Mouse (Mus musculus) lung, embryonic 16.5 days (tissue): ENCODE data around the gene Gm10065. TPM values are rescaled to one million over a fixed set of nuclear protein-coding genes. Genes with fewer than 3 reads are reported as not detected.
"Not testable (repeated sequence)": the region's sequence is repeated elsewhere in the genome, so short reads cannot be mapped to it uniquely, and the experiment has no call there.

Experiments used
- ATAC-seq: fragments of 200-750 bp; cut with Nextera tagmentation; 2 replicates; pipeline ENCODE4 v1.8.0; 2017; ENCODE audit warnings: low read depth, mild to moderate bottlenecking, moderate library complexity
- H3K27ac ChIP-seq: fragments of 300-500 bp; sonication (generic); 2 replicates; pipeline ENCODE4 v1.5.1; 2014; ENCODE audit warnings: mild to moderate bottlenecking, control low read depth, low read length
- H3K27me3 ChIP-seq: fragments of 300-500 bp; sonication (generic); 2 replicates; pipeline ENCODE4 v1.6.1; 2014; ENCODE audit warnings: low read depth, low read length, mixed read lengths; ENCODE audit not compliant: control insufficient read depth, insufficient read depth
- H3K36me3 ChIP-seq: fragments of 300-500 bp; sonication (generic); 2 replicates; pipeline ENCODE4 v1.6.1; 2014; ENCODE audit warnings: low read length; ENCODE audit not compliant: control insufficient read depth, insufficient read depth
- H3K4me1 ChIP-seq: fragments of 300-500 bp; sonication (generic); replicated peaks from 2 replicates; pipeline ENCODE4 v1.6.1; 2014; ENCODE audit warnings: low read length, mixed read lengths; ENCODE audit not compliant: control insufficient read depth, insufficient read depth
- H3K4me2 ChIP-seq: fragments of 300-500 bp; sonication (generic); 2 replicates; pipeline ENCODE4 v1.6.1; 2014; ENCODE audit warnings: low read depth, low read length, control low read depth
- H3K4me3 ChIP-seq: fragments of 300-500 bp; sonication (generic); 2 replicates; pipeline ENCODE4 v1.5.1; 2014; ENCODE audit warnings: mild to moderate bottlenecking, low read length, control low read depth
- H3K9ac ChIP-seq: fragments of 300-500 bp; sonication (generic); 2 replicates; pipeline ENCODE4 v1.6.1; 2014; ENCODE audit warnings: low read length, control low read depth
- H3K9me3 ChIP-seq: fragments of 300-500 bp; sonication (generic); 2 replicates; pipeline ENCODE4 v1.6.1; 2016; ENCODE audit warnings: low read length; ENCODE audit not compliant: control insufficient read depth
- WGBS: fragments of 180-500 bp; shearing (Covaris S2); extraction: QIAGEN DNeasy Blood & Tissue Kit; methylation state at CpG from one replicate; pipeline ENCODE4 v1.1.7; 2014; 5-methylcytosine and 5-hydroxymethylcytosine counted together
- polyA plus RNA-seq: library from polyadenylated mRNA; unstranded; fragments of >200 nt; fragmentation: Nextera tagmentation; extraction: Ambion mirVana; gene quantifications from 2 replicates; pipeline ENCODE4 v1.2.1, GENCODE M21; 2015

The Gm10065 gene
- not detected in 2 replicates for polyA plus RNA-seq

DNA sequence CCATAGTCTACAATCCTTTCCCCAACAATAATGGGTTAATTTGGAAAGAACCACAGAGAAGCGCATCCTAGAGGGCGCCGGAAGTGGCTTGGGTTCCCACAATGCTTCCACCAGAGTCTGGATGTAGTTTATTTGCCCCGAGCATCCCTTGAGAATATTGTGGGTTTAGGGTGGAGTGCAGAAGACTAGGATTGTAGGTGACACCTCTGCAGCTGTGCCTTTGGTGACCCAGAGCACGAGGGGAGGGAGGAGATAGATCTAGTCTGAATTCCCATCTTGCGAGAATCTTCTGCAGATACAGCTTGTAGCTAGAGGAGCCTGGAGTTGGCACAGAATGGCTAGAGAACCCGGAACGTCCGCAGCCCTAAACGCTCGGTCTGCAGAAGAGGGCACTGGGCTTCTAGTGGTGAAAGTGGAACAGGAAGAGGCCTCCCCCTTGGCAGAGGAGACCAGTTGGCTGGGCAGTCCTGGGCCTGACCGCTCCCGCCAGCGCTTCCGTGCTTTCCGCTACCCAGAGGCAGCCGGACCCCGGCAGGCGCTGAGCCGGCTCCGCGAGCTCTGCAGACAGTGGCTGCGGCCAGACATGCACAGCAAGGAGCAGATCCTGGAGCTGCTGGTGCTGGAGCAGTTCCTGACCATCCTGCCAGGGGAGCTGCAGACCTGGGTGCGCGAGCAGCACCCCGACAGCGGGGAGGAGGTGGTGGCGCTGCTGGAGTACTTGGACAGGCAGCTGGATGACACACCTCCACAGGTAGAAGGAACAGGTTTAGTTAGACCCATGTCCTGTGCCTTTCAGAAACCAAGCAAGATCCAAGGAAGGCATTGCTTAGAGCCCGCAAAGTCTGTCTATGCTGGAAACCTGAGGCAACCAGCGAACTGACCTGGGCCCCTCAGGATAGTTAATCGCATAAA is at the start of gene Gm10065, which contains the start of gene Zkscan4:
TSS of gene Gm10065 (minus strand) at position 683 of the 912 bp plus-strand sequence.
TSS of gene Zkscan4 (plus strand) at position 149 of the 912 bp plus-strand sequence.
- ATAC-seq, result peak; percentile 93

GRCm38 (mm10) chr13:21506221-21506649 is 27.0 kb upstream of the Gm10065 start:
- Histone ChIP-seq H3K4me2 (peak overlapping the region; percentile 63), H3K9me3 (no peaks in the 10 kb centered on the region), H3K27ac (peak overlapping the region; percentile 77), H3K4me3 (peak overlapping the region; percentile 61), H3K36me3 (no peaks in the 10 kb centered on the region), H3K4me1 (no peaks in the 10 kb centered on the region; the same call in 1 of the 2 replicates), H3K9ac (peak overlapping the region; percentile 71), H3K27me3 (no peaks in the 10 kb centered on the region)
- ATAC-seq, result peak; percentile 100
- WGBS, result under 1% methylated on average over 21 of the region's 21 CpGs

More for the DNA sequence above, at the start of gene Gm10065, which contains the start of gene Zkscan4:
- H3K4me1 ChIP-seq, H3K36me3 ChIP-seq, H3K9me3 ChIP-seq, H3K27me3 ChIP-seq: not testable (repeated sequence)
- Histone ChIP-seq H3K27ac (peak within 1 kb of the TSS; percentile 88), H3K9ac (peak within 1 kb of the TSS; percentile 72), H3K4me2 (peak within 1 kb of the TSS; percentile 82), H3K4me3 (peak within 1 kb of the TSS; percentile 67)
- 2% methylated on average over 29 of the region's 31 CpGs for WGBS

GRCm38 (mm10) chr13:21502296-21502695 is 23.1 kb upstream of the Gm10065 start:
- H3K27ac ChIP-seq, result no peak overlapping the region
- ATAC-seq, result no peak
- no peaks in the 10 kb centered on the region for H3K27me3 ChIP-seq
- H3K36me3 ChIP-seq, result no peaks in the 10 kb centered on the region
- no peak overlapping the region for H3K9ac ChIP-seq
- H3K4me3 ChIP-seq, result no peak overlapping the region
- WGBS, result 80% methylated on average over 5 of the region's 5 CpGs
- H3K4me1 ChIP-seq, result no peaks in the 10 kb centered on the region; the same call in 1 of the 2 replicates
- no peaks in the 10 kb centered on the region for H3K9me3 ChIP-seq
- no peak overlapping the region for H3K4me2 ChIP-seq

GRCm38 (mm10) chr13:21501182-21501581 is 21.9 kb upstream of the Gm10065 start, which contains the start of gene Gm11273:
Gene Gm11273, minus strand, starts transcription at chr13:21501418.
- H3K4me1 ChIP-seq, H3K4me3 ChIP-seq, H3K9me3 ChIP-seq, H3K4me2 ChIP-seq, H3K27me3 ChIP-seq, ATAC-seq, H3K9ac ChIP-seq, H3K36me3 ChIP-seq, H3K27ac ChIP-seq: not testable (repeated sequence)
- 92% methylated on average over 17 of the region's 17 CpGs for WGBS

- 93% methylated on average over 21 of the region's 21 CpGs for WGBS
- H3K4me3 ChIP-seq, result no peak within 1 kb of the TSS
- no peak within 1 kb of the TSS for H3K9ac ChIP-seq
- no peaks in the 10 kb centered on the region for H3K4me1 ChIP-seq
- H3K36me3 ChIP-seq, result no peaks in the 10 kb centered on the region
- H3K4me2 ChIP-seq, result no peak within 1 kb of the TSS
- no peaks in the 10 kb centered on the region for H3K27me3 ChIP-seq
- no peaks in the 10 kb centered on the region for H3K9me3 ChIP-seq
- ATAC-seq, result no peak
- H3K27ac ChIP-seq, result no peak within 1 kb of the TSS
Measured at GRCm38 (mm10) chr13:21495080-21495479, 15.8 kb upstream of the Gm10065 start, which contains the start of gene AK157302. Gene AK157302, plus strand, starts transcription at chr13:21495223.

- ATAC-seq, result no peak
Measured at GRCm38 (mm10) chr13:21492847-21493246, 13.6 kb upstream of the Gm10065 start.

DNA sequence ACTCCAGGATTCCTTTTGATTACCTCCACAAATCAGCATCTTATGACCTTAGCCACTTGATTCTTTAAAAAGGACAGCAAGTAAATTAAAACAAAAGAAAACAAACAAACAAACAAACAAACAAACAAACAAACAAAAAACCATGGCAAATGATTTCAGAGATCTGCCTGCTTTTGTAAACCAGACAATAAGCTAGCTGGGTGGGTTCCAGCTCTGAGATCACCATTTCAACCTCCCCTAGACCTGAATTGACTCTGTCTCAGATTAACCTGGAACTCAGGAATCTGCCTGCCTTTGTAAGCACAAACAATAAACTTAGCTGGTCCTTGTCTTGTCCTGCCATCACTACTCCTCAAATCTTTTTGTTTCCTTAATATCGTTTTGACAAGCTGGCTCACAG is 7.6 kb upstream of the Gm10065 start:
- no peak overlapping the region for H3K4me3 ChIP-seq
- peaks cover 3% of the 10 kb centered on the region; the same call in 1 of the 2 replicates for H3K36me3 ChIP-seq
- no peak overlapping the region for H3K9ac ChIP-seq
- WGBS, result 97% methylated on average over 1 of the region's 1 CpGs
- H3K27ac ChIP-seq, result no peak overlapping the region
- H3K27me3 ChIP-seq, result no peaks in the 10 kb centered on the region
- H3K9me3 ChIP-seq, result no peaks in the 10 kb centered on the region; the same call in 1 of the 2 replicates
- no peak overlapping the region for H3K4me2 ChIP-seq
- H3K4me1 ChIP-seq, result no peaks in the 10 kb centered on the region
- no peak for ATAC-seq

More at GRCm38 (mm10) chr13:21492847-21493246, 13.6 kb upstream of the Gm10065 start:
- Histone ChIP-seq H3K4me2 (no peak overlapping the region), H3K9me3 (no peaks in the 10 kb centered on the region), H3K27me3 (no peaks in the 10 kb centered on the region), H3K36me3 (no peaks in the 10 kb centered on the region), H3K4me3 (no peak overlapping the region), H3K9ac (no peak overlapping the region), H3K27ac (no peak overlapping the region), H3K4me1 (no peaks in the 10 kb centered on the region)
- WGBS, result 90% methylated on average over 5 of the region's 5 CpGs

- H3K27ac ChIP-seq, result no peak overlapping the region
- no peaks in the 10 kb centered on the region for H3K36me3 ChIP-seq
- H3K9me3 ChIP-seq, result peaks cover 1% of the 10 kb centered on the region; the same call in 1 of the 2 replicates
- H3K4me1 ChIP-seq, result no peaks in the 10 kb centered on the region
- H3K4me3 ChIP-seq, result no peak overlapping the region
- no peak overlapping the region for H3K4me2 ChIP-seq
- peaks cover 3% of the 10 kb centered on the region; the same call in 1 of the 2 replicates for H3K27me3 ChIP-seq
- 39% methylated on average over 4 of the region's 4 CpGs for WGBS
- H3K9ac ChIP-seq, result no peak overlapping the region
- ATAC-seq, result no peak
Measured at GRCm38 (mm10) chr13:21472427-21472826, 6.8 kb downstream of the Gm10065 start.

- Histone ChIP-seq H3K27me3 (peaks cover 3% of the 10 kb centered on the region; the same call in 1 of the 2 replicates), H3K4me2 (peak overlapping the region; percentile 97), H3K27ac (no peak overlapping the region), H3K9me3 (peaks cover 4% of the 10 kb centered on the region; the same call in 1 of the 2 replicates), H3K4me3 (peak overlapping the region; percentile 2), H3K4me1 (no peaks in the 10 kb centered on the region), H3K36me3 (no peaks in the 10 kb centered on the region), H3K9ac (no peak overlapping the region)
- 22% methylated on average over 9 of the region's 9 CpGs for WGBS
- peak; percentile 36; the same call in 1 of the 2 replicates for ATAC-seq
Measured at GRCm38 (mm10) chr13:21469097-21469496, 10.1 kb downstream of the Gm10065 start.
